Mouse (Mus musculus): ENCODE measurements around the gene Copz1. TPM values are rescaled to one million over a fixed set of nuclear protein-coding genes. Genes with fewer than 3 reads are reported as not detected.

Copz1 gene
- polyA plus RNA-seq, 2 experiments from 2014 or later, result 231 to 266 TPM

- no peak for ATAC-seq
These were observed 37.9 kb downstream of the Copz1 start, which contains the start of gene Gpr84 for GRCm38 (mm10) chr15:103310365-103310910. Gene Gpr84, minus strand, starts transcription at chr15:103310612.

- peak; percentile 63 for ATAC-seq
These were observed 41.1 kb downstream of the Copz1 start for GRCm38 (mm10) chr15:103313495-103314095.

- ATAC-seq, result no peak
These were observed 41.7 kb downstream of the Copz1 start for GRCm38 (mm10) chr15:103314181-103314580.

GRCm38 (mm10) chr15:103315011-103315502, 42.5 kb downstream of the Copz1 start:
- ATAC-seq, result no peak

GRCm38 (mm10) chr15:103315979-103316776, 43.7 kb downstream of the Copz1 start:
- no peak for ATAC-seq

GRCm38 (mm10) chr15:103317120-103317519, 44.6 kb downstream of the Copz1 start:
- no peak for ATAC-seq

- ATAC-seq, result no peak
These were observed 45.2 kb downstream of the Copz1 start for GRCm38 (mm10) chr15:103317731-103318130.

GRCm38 (mm10) chr15:103318201-103318816, 45.8 kb downstream of the Copz1 start:
- no peak for ATAC-seq

- no peak for ATAC-seq
These were observed 48.6 kb downstream of the Copz1 start for GRCm38 (mm10) chr15:103321076-103321475.

- ATAC-seq, result no peak
These were observed 49.9 kb downstream of the Copz1 start for GRCm38 (mm10) chr15:103322396-103322795.

GRCm38 (mm10) chr15:103323070-103323454, 50.5 kb downstream of the Copz1 start:
- ATAC-seq, result no peak

- ATAC-seq, result peak; percentile 84
These were observed 51.1 kb downstream of the Copz1 start for GRCm38 (mm10) chr15:103323455-103324247.

GRCm38 (mm10) chr15:103333081-103333615, 60.6 kb downstream of the Copz1 start:
- no peak for ATAC-seq

GRCm38 (mm10) chr15:103333738-103334137, 61.2 kb downstream of the Copz1 start:
- no peak for ATAC-seq

GRCm38 (mm10) chr15:103334194-103334593, 61.7 kb downstream of the Copz1 start:
- no peak for ATAC-seq

GRCm38 (mm10) chr15:103335040-103335439, 62.5 kb downstream of the Copz1 start:
- no peak for ATAC-seq

GRCm38 (mm10) chr15:103335488-103336235, 63.1 kb downstream of the Copz1 start:
- no peak for ATAC-seq

GRCm38 (mm10) chr15:103336996-103337667, 64.6 kb downstream of the Copz1 start:
- ATAC-seq, result no peak

GRCm38 (mm10) chr15:103338829-103339165, 66.3 kb downstream of the Copz1 start:
- no peak for ATAC-seq

- ATAC-seq, result no peak
These were observed 66.8 kb downstream of the Copz1 start for GRCm38 (mm10) chr15:103339166-103339960.

All from activated CD4-positive, CD25-positive, alpha-beta regulatory T cell, adult 4 months (primary cell).